Mouse (Mus musculus): Measurements from ENCODE around the gene Trmt10c. TPM values are rescaled to one million over a fixed set of nuclear protein-coding genes. Genes with fewer than 3 reads are reported as not detected.

Gene Trmt10c
- 30.6 TPM for polyA plus RNA-seq (2014; fragmentation: Illumina TruSeq; extraction: RNeasy Lipid Tissue Mini Kit (QIAGEN cat#74804); ENCODE audit: low read depth, low replicate concordance)

GRCm38 (mm10) chr16:56037138-56038010 lies at the start of gene Trmt10c:
Trmt10c (minus strand) TSS chr16:56037819.

DNA sequence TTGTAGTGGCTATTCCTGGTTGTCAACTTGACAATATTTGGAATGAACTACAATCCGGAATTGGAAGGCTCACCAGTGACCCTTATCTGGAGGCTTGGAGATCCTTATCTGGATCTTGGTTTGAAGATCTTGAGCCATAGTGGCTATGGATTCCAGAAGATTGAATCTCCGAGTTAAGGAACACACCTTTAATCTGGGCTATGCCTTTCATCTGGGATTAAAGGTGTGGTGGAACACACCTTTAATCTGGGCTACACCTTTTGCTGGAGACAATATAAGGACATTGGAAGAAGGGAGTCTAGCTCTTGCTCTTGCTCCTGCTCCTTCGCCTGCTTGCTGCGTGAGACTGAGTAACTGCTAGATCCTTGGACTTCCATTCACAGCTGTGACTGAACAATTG lies 10.4 kb upstream of the Trmt10c start, which contains the start of gene Senp7:
Gene Senp7, plus strand, starts transcription at position 301 of the 400 bp plus-strand sequence.

DNA sequence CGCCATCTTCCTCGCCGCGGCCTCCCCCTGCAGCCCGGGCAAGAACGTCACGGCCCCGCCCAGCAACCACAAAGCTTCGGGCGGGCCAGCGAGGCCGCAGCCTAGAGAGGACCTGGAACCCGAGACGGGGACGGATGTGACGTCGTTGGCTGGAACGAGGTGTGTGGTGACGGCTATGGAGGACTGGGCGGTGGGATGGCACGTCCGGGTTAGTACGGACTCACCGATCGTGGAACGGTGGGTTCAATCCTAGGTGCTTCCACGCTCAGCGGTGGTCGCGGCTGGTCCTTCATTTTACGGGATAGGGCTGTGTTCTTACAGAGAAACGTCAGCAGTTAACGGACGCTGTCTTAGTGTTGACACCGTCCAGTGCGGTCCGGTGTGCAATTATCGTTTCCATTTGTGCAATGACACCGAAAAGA lies 7.9 kb downstream of the Trmt10c start, which contains the start of gene Pcnp:
Gene Pcnp, minus strand, starts transcription at position 79 of the 422 bp plus-strand sequence.

Other genes starting within 250 kb of the Trmt10c start
- 6.5 TPM for gene Nfkbiz, start 198.9 kb downstream of the Trmt10c start, polyA plus RNA-seq (2014; fragmentation: Illumina TruSeq; extraction: RNeasy Lipid Tissue Mini Kit (QIAGEN cat#74804); ENCODE audit: low read depth, low replicate concordance)
- 0.34 TPM for gene Nxpe3, start 142.5 kb downstream of the Trmt10c start, polyA plus RNA-seq (2014; fragmentation: Illumina TruSeq; extraction: RNeasy Lipid Tissue Mini Kit (QIAGEN cat#74804); ENCODE audit: low read depth, low replicate concordance)
- 2.9 TPM for gene Cep97, start 103.0 kb downstream of the Trmt10c start, polyA plus RNA-seq (2014; fragmentation: Illumina TruSeq; extraction: RNeasy Lipid Tissue Mini Kit (QIAGEN cat#74804); ENCODE audit: low read depth, low replicate concordance)
- 197 TPM for gene Rpl24, start 71.5 kb downstream of the Trmt10c start, polyA plus RNA-seq (2014; fragmentation: Illumina TruSeq; extraction: RNeasy Lipid Tissue Mini Kit (QIAGEN cat#74804); ENCODE audit: low read depth, low replicate concordance)
- 13.7 TPM for gene Zbtb11, start 63.9 kb downstream of the Trmt10c start, polyA plus RNA-seq (2014; fragmentation: Illumina TruSeq; extraction: RNeasy Lipid Tissue Mini Kit (QIAGEN cat#74804); ENCODE audit: low read depth, low replicate concordance)
- 167 TPM for gene Pcnp, start 8.1 kb downstream of the Trmt10c start, polyA plus RNA-seq (2014; fragmentation: Illumina TruSeq; extraction: RNeasy Lipid Tissue Mini Kit (QIAGEN cat#74804); ENCODE audit: low read depth, low replicate concordance)
- gene Senp7, start 10.5 kb upstream of the Trmt10c start, polyA plus RNA-seq (2014; fragmentation: Illumina TruSeq; extraction: RNeasy Lipid Tissue Mini Kit (QIAGEN cat#74804); ENCODE audit: low read depth, low replicate concordance), result 10.0 TPM
- 3.9 TPM for gene Impg2, start 166.5 kb upstream of the Trmt10c start, polyA plus RNA-seq (2014; fragmentation: Illumina TruSeq; extraction: RNeasy Lipid Tissue Mini Kit (QIAGEN cat#74804); ENCODE audit: low read depth, low replicate concordance)